Mouse (Mus musculus) bone marrow, adult 2 months (tissue): ENCODE measurements at regions not wholly inside any gene's neighbourhood (a gene's known extent, or its start where the extent isn't known, plus 50 kb on each side); places are given as distances from the start of the nearest gene placed in this dataset.

Experiments used
- CTCF ChIP-seq: fragments of 200-500 bp; IDR thresholded peaks from 2 replicates; pipeline ENCODE4 v1.5.1; 2011; ENCODE audit warnings: low read length, control low read depth; ENCODE audit not compliant: control insufficient read depth, insufficient read depth
- POLR2A ChIP-seq: fragments of 200-500 bp; IDR thresholded peaks from 2 replicates; pipeline ENCODE4 v1.6.1; 2011; ENCODE audit warnings: low read depth, mild to moderate bottlenecking, control low read depth, low read length, borderline replicate concordance; ENCODE audit not compliant: control insufficient read depth

DNA sequence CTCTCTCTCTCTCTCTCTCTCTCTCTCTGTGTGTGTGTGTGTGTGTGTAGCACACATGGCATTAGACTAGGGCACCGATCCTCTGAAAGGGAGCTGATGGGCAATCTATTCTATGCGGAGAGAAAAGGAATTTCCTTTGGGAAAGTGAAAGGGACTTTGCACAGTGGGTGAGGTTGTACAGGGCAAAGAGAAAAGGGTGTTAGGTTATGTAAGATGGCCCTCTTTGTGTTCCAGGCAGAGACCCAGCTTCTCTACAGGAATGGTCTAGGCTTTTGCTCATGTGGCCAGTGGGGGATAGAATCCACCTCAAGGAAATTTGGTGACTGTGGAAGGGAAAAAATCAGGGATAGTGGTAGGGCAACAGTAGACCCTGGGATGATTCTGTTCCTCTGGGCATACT lies 156.2 kb downstream of the Fam43a start:
- TF ChIP-seq CTCF, result no peak
- TF ChIP-seq POLR2A, result no peak
